Mouse (Mus musculus) lung, postnatal 0 days (tissue): ENCODE measurements around the gene Etv5. TPM values are rescaled to one million over a fixed set of nuclear protein-coding genes. Genes with fewer than 3 reads are reported as not detected.

Experiments
- ATAC-seq: fragments of 200-750 bp; cut with Nextera tagmentation; 2 replicates; pipeline ENCODE4 v1.8.0; 2017; ENCODE audit warnings: moderate library complexity
- DNase-seq: peaks from one replicate; pipeline ENCODE4 v3.0.0-alpha.2; 2016; ENCODE audit warnings: low spot score
- H3K27ac ChIP-seq: fragments of 300-500 bp; sonication (generic); 2 replicates; pipeline ENCODE4 v1.5.1; 2014; ENCODE audit warnings: antibody characterized with exemption, mild to moderate bottlenecking, low read length, mixed read lengths
- H3K27me3 ChIP-seq: fragments of 300-500 bp; sonication (generic); replicated peaks from 2 replicates; pipeline ENCODE4 v1.6.1; 2014; ENCODE audit warnings: low read length, mixed read lengths; ENCODE audit not compliant: insufficient read depth
- H3K36me3 ChIP-seq: fragments of 300-500 bp; sonication (generic); 2 replicates; pipeline ENCODE4 v1.6.1; 2014; ENCODE audit warnings: low read length, mixed read lengths; ENCODE audit not compliant: insufficient read depth
- H3K4me1 ChIP-seq: fragments of 300-500 bp; sonication (generic); 2 replicates; pipeline ENCODE4 v1.6.1; 2014; ENCODE audit warnings: antibody characterized with exemption, low read depth, low read length, mixed read lengths; ENCODE audit not compliant: insufficient read depth
- H3K4me2 ChIP-seq: fragments of 300-500 bp; sonication (generic); replicated peaks from 2 replicates; pipeline ENCODE4 v1.6.1; 2014; ENCODE audit warnings: low read depth, mild to moderate bottlenecking, low read length, moderate library complexity, mixed read lengths
- H3K4me3 ChIP-seq: fragments of 300-500 bp; sonication (generic); 2 replicates; pipeline ENCODE4 v1.5.1; 2014; ENCODE audit warnings: low read depth, low read length
- H3K9ac ChIP-seq: fragments of 300-500 bp; sonication (generic); replicated peaks from 2 replicates; pipeline ENCODE4 v1.6.1; 2014; ENCODE audit warnings: low read depth, mild to moderate bottlenecking
- H3K9me3 ChIP-seq: fragments of 300-500 bp; sonication (generic); 2 replicates; pipeline ENCODE4 v1.6.1; 2016; ENCODE audit warnings: low read length, mixed read lengths
- CTCF ChIP-seq: IDR thresholded peaks from 2 replicates; pipeline ENCODE4 v1.5.1; 2016; ENCODE audit warnings: antibody characterized with exemption, mild to moderate bottlenecking
- EP300 ChIP-seq: IDR thresholded peaks from 2 replicates; pipeline ENCODE4 v1.6.1; 2016; ENCODE audit warnings: antibody characterized with exemption, mild to moderate bottlenecking, control low read depth
- WGBS: fragments of 180-500 bp; shearing (Covaris S2); extraction: QIAGEN DNeasy Blood & Tissue Kit; methylation state at CpG from one replicate; pipeline ENCODE4 v1.1.7; 2014; 5-methylcytosine and 5-hydroxymethylcytosine counted together
- polyA plus RNA-seq: library from polyadenylated mRNA; unstranded; fragments of >200 nt; fragmentation: Nextera tagmentation; extraction: Ambion mirVana; gene quantifications from 2 replicates; pipeline ENCODE4 v1.2.1, GENCODE M21; 2015

Gene Etv5
- polyA plus RNA-seq, 1 experiment from 2014 or later = 78.5 TPM

DNA sequence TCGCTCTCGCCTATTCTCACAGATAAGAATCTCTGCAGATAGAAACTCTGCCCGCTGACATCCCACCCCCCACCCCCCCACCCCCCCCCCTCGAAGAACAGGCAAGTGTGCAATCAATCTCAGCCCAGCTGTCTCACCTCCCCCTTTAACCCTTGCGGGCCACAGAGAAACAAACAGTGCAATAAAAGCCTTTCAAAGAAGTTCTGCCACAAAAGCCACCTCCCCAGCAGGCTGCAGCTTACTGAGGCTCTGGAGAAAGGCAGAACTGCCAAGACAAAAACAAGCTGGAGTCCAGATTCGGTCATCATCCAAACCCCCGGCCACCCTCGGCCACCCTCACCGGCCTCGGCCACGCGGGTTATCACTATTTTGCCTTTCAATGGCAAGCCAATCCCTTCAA is 5.6 kb downstream of the Etv5 start:
- Histone ChIP-seq H3K4me3 (no peak overlapping the region), H3K27ac (0 out of 2 replicates have a peak overlapping the region, but pooled peaks have one; percentile 35)
- no peak for ATAC-seq

DNA sequence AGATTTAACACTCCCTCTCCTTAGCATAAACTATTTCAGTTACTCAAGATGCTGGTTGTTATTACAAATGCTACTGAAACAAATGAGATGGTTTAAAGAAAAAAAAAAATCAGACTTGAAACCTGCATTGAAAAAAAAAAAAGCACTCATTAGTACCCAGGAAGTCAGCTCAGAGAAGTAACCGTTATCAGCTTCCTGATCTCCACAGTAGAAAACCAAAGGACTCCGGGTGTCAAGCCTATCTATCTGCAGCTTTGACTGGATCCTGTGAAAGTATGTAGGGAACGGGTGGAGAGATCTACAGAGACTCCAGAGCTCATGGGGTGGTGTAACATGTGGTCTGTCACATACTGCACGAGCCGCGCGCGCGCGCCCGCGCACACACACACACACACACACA is 7.7 kb downstream of the Etv5 start:
- H3K27ac ChIP-seq = no peak overlapping the region
- TF ChIP-seq EP300 (no peak), CTCF (no peak)
- ATAC-seq (no peak), DNase-seq (no peak)
- no peaks in the 10 kb centered on the region for H3K36me3 ChIP-seq
- no peaks in the 10 kb centered on the region for H3K27me3 ChIP-seq
- H3K4me2 ChIP-seq = no peak overlapping the region
- no peaks in the 10 kb centered on the region for H3K9me3 ChIP-seq
- H3K4me1 ChIP-seq = no peaks in the 10 kb centered on the region; the same call in 1 of the 2 replicates
- 55% methylated on average over 12 of the region's 12 CpGs for WGBS
- H3K4me3 ChIP-seq = no peak overlapping the region
- H3K9ac ChIP-seq = no peak overlapping the region

More for the DNA sequence above, 5.6 kb downstream of the Etv5 start:
- H3K9ac ChIP-seq = no peak overlapping the region
- no peaks in the 10 kb centered on the region for H3K27me3 ChIP-seq
- no peaks in the 10 kb centered on the region for H3K36me3 ChIP-seq
- H3K4me1 ChIP-seq = no peaks in the 10 kb centered on the region
- H3K9me3 ChIP-seq = no peaks in the 10 kb centered on the region
- peak overlapping the region; percentile 15 for H3K4me2 ChIP-seq
- 20% methylated on average over 12 of the region's 12 CpGs for WGBS
- DNase-seq = no peak
- TF ChIP-seq CTCF (no peak), EP300 (no peak)

DNA sequence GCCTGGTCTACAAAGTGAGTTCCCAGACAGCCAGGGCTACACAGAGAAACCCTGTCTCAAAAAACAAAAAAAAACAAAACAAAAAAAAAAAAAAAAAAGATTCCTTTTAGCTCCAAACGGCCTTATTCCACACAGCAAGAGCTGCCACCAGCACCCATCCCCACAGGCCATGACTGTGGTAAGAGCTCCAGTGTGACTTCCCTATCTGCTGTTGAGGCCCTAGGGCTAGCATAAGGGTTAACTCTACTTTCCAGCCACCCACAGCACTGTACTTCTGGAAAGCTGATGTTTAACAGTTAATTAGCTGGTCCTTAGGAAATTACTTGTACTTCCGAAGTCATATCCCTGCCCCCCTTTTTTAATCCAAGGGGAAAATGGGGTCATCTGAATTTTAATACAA is 8.2 kb downstream of the Etv5 start:
- Histone ChIP-seq H3K27me3 (no peaks in the 10 kb centered on the region), H3K9ac (no peak overlapping the region), H3K4me1 (no peaks in the 10 kb centered on the region; the same call in 1 of the 2 replicates), H3K27ac (no peak overlapping the region), H3K36me3 (no peaks in the 10 kb centered on the region), H3K9me3 (no peaks in the 10 kb centered on the region), H3K4me3 (no peak overlapping the region), H3K4me2 (no peak overlapping the region)
- 69% methylated on average over 2 of the region's 2 CpGs for WGBS
- ATAC-seq (no peak), DNase-seq (no peak)
- TF ChIP-seq CTCF (no peak), EP300 (no peak)

DNA sequence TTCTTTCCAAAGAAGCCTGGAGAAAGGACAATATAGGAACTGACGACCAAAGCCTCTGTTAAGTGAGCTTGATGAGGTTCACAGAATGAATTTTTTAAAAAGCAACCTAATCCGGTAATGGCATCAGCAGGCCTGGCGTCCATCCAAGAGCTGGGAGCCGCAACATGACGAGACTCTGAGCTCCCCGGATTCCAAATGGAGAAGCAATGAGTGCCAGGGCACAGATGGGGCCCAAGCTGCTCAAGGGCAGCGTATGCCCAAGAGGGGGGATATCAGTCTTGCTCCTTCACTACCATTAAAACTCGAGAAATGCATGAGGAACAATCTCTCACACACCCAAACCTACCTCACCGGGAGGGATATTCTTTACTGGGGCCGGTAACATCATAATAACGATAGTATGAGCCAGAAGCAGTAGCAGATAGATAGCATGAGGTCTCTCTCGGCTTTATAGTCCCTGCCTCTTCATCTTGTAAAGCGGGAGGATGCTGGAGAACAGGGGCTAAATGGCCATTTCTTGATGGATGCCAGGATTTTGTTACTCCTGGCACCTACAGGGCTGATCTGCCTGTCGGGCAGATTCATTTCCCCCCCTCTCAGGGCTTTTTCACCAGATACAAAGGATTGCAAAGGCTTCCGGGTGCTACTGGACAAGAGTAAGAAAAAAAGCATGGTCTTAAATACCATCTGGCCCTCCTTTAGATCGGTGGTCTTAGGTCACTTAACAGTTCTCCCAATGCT is 9.1 kb downstream of the Etv5 start:
- no peak for ATAC-seq
- H3K36me3 ChIP-seq = no peaks in the 10 kb centered on the region
- no peak overlapping the region for H3K27ac ChIP-seq
- H3K9me3 ChIP-seq = no peaks in the 10 kb centered on the region
- H3K9ac ChIP-seq = no peak overlapping the region
- DNase-seq = no peak
- no peaks in the 10 kb centered on the region; the same call in 1 of the 2 replicates for H3K4me1 ChIP-seq
- no peak overlapping the region for H3K4me2 ChIP-seq
- WGBS = 47% methylated on average over 16 of the region's 16 CpGs
- TF ChIP-seq CTCF = no peak
- TF ChIP-seq EP300 = no peak
- H3K4me3 ChIP-seq = no peak overlapping the region
- no peaks in the 10 kb centered on the region for H3K27me3 ChIP-seq

DNA sequence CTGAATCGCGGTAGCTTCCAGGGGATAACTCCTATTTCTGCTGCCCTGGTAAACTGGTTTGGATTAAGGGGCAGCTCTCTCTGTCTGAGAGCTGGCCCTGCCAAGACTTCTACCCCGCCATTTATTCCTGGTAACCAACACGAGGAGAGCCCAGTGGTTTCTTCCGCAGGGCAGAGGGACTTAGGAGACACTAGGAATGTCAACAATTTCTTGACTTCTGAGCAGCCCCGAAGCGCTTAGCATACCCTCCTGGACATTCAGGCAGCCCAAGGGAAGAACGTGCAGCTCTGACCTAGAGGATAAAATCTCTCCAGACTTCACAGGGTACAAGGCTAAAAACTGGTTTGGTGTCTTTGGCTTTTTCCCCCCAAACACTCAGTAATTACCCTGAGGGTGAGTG is 10.1 kb downstream of the Etv5 start:
- no peak overlapping the region for H3K4me3 ChIP-seq
- H3K9ac ChIP-seq = no peak overlapping the region
- H3K9me3 ChIP-seq = no peaks in the 10 kb centered on the region
- no peak for TF ChIP-seq EP300
- no peak for TF ChIP-seq CTCF
- H3K4me1 ChIP-seq = no peaks in the 10 kb centered on the region; the same call in 1 of the 2 replicates
- H3K27me3 ChIP-seq = no peaks in the 10 kb centered on the region
- no peak for ATAC-seq
- WGBS = 14% methylated on average over 8 of the region's 8 CpGs
- peak overlapping the region; percentile 11; the same call in 1 of the 2 replicates for H3K27ac ChIP-seq
- DNase-seq = no peak
- H3K36me3 ChIP-seq = no peaks in the 10 kb centered on the region
- H3K4me2 ChIP-seq = peak overlapping the region; percentile 43

DNA sequence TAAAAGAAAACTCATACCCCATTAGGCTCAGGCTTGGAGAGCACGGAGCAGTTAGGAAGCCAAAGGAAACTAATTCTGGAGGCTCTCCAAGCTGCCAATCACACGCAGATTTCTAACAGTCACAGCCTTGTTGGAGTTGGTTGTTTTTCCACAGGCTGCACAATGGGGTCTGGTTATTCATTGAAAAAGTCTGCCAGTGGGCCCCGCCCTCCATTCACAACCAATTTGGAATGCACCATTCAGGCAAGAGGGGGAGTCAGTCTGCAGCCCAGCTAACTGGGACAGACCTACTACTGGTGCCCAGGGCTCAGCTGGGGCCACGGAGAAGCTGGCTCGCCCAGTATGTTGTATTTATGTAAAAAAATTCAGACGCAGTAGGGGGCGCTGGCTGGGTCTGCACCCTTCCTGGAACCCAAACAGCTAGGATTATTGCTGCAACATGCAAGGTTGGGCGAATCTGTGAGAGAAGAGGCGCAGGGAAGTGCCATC is 10.6 kb downstream of the Etv5 start:
- DNase-seq = peak; percentile 90
- no peaks in the 10 kb centered on the region for H3K9me3 ChIP-seq
- peak overlapping the region; percentile 11; the same call in 1 of the 2 replicates for H3K27ac ChIP-seq
- H3K4me1 ChIP-seq = no peaks in the 10 kb centered on the region; the same call in 1 of the 2 replicates
- no peaks in the 10 kb centered on the region for H3K36me3 ChIP-seq
- 5% methylated on average over 9 of the region's 9 CpGs for WGBS
- TF ChIP-seq EP300 (no peak), CTCF (peak; percentile 61)
- H3K4me3 ChIP-seq = no peak overlapping the region
- no peaks in the 10 kb centered on the region for H3K27me3 ChIP-seq
- peak; percentile 89 for ATAC-seq
- peak overlapping the region; percentile 43 for H3K4me2 ChIP-seq
- H3K9ac ChIP-seq = no peak overlapping the region
